Comparison of ENCODE assay signal across 8 mouse cellular contexts in the genomic region with DNA sequence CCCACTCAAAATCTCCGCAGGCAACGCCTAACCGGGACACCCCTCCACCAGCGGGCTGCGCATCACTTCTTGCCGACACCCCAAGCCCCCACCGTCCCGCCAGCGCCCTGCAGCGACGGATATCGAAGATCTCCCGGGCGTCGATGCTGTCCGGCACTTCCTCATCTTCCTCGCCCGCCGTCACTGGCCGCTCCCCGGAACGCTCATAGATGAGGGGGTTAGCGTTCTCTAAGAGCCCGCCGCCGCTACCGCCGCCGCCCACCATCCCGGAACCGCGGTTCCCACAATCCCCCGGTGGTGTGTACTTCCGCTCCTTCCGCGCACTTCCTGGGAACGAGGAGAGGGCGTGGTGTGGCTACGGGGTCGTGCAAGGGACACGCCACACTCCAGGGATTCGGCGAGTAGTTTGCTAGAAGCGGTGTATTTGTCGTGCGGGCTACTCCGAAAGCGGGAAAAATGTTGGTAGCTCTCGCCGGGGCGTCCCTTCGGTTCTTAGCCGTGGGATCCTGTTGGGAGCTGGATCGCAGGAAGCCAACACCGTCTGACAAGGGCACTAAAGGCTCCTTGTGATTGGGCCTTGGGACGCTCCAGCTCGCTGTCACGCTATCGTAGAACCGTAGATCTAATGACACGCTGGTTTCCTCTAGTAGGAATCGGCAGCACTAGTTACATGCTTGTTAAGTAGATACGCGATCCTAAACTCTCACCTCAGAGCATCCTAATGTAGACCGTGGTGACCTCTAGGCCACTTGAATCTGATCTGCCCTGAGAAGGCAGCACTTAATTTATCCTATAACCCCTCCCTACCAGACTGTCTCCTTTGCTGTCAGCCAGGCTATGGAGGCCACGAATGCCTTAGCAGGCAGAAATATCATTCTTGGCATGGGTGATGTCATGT. TPM values are rescaled to one million over a fixed set of nuclear protein-coding genes. Genes with fewer than 3 reads are reported as not detected.
A peak's percentile ranks its signal among the peaks of the same experiment; 100 is the strongest.
DNase-seq lines count a peak whose midpoint lies in the region; ATAC-seq and TF ChIP-seq lines count a peak whose summit lies in the region.

Gene Ciao2b, minus strand, starts transcription at position 540 of the 898 bp plus-strand sequence.

- peak within 1 kb of the TSS; percentile 92 for H3K9ac ChIP-seq in forebrain, embryonic 13.5 days
- H3K9ac ChIP-seq in liver, postnatal 0 days (replicated peaks), result peak within 1 kb of the TSS; percentile 78
- H3K9ac ChIP-seq in neural tube, embryonic 14.5 days (replicated peaks; ENCODE audit: low read depth, low read length), result peak within 1 kb of the TSS; percentile 72

- peaks cover 24% of the 10 kb centered on the region for H3K36me3 ChIP-seq in E14TG2a.4 (ENCODE audit: insufficient read depth, low read length)
- peaks cover 20% of the 10 kb centered on the region for H3K36me3 ChIP-seq in forebrain, embryonic 13.5 days (ENCODE audit: poor library complexity, severe bottlenecking)
- peaks cover 9% of the 10 kb centered on the region for H3K36me3 ChIP-seq in liver, postnatal 0 days (replicated peaks; ENCODE audit: insufficient read depth, low read length)
- H3K36me3 ChIP-seq in neural tube, embryonic 14.5 days (ENCODE audit: control insufficient read depth, insufficient read depth, low read length), result peaks cover 10% of the 10 kb centered on the region; the same call in 1 of the 2 replicates

- no peaks in the 10 kb centered on the region for H3K9me3 ChIP-seq in E14TG2a.4 (ENCODE audit: low read length)
- H3K9me3 ChIP-seq in forebrain, embryonic 13.5 days (replicated peaks), result no peaks in the 10 kb centered on the region
- H3K9me3 ChIP-seq in liver, postnatal 0 days (ENCODE audit: low read length), result no peaks in the 10 kb centered on the region
- no peaks in the 10 kb centered on the region for H3K9me3 ChIP-seq in neural tube, embryonic 14.5 days (ENCODE audit: control insufficient read depth, low read length)

- TF ChIP-seq CTCF in E14TG2a.4 (conservative IDR thresholded peaks at IDR 0.05; ENCODE audit: low read length), result no peak
- TF ChIP-seq CTCF in liver, postnatal 0 days (IDR thresholded peaks at IDR 0.05; ENCODE audit: low read depth), result no peak

- H3K27me3 ChIP-seq in E14TG2a.4 (ENCODE audit: insufficient read depth, low read length), result peaks cover 6% of the 10 kb centered on the region; the same call in 1 of the 2 replicates
- no peaks in the 10 kb centered on the region for H3K27me3 ChIP-seq in forebrain, embryonic 13.5 days
- H3K27me3 ChIP-seq in liver, postnatal 0 days (ENCODE audit: insufficient read depth, low read length), result no peaks in the 10 kb centered on the region
- no peaks in the 10 kb centered on the region for H3K27me3 ChIP-seq in neural tube, embryonic 14.5 days (ENCODE audit: control insufficient read depth, insufficient read depth, low read length)

- peak; percentile 78 for DNase-seq in c-Kit-positive CD71-positive TER-119-positive erythroid progenitor cells, embryonic 14.5 days (ENCODE audit: low spot score)
- DNase-seq in heart, postnatal 10 days, result peak; percentile 93
- DNase-seq in large intestine, adult 2 months (ENCODE audit: low read depth, low spot score), result peak; percentile 57
- DNase-seq in liver, postnatal 0 days, result peak; percentile 90
- peak; percentile 89 for DNase-seq in testis, postnatal 10 days (ENCODE audit: low spot score)

- intact Hi-C loops in heart, postnatal 10 days (cut with DNase I), result no loop called here

- peaks cover 22% of the 10 kb centered on the region for H3K4me1 ChIP-seq in E14TG2a.4 (replicated peaks; ENCODE audit: low read depth, low read length)
- H3K4me1 ChIP-seq in forebrain, embryonic 13.5 days, result peaks cover 21% of the 10 kb centered on the region
- peaks cover 22% of the 10 kb centered on the region for H3K4me1 ChIP-seq in liver, postnatal 0 days (ENCODE audit: insufficient read depth)
- peaks cover 16% of the 10 kb centered on the region for H3K4me1 ChIP-seq in neural tube, embryonic 14.5 days (ENCODE audit: control insufficient read depth, insufficient read depth, low read length)

- peak within 1 kb of the TSS; percentile 73; the same call in 1 of the 2 replicates for H3K27ac ChIP-seq in forebrain, embryonic 13.5 days
- H3K27ac ChIP-seq in liver, postnatal 0 days (ENCODE audit: low read depth), result peak within 1 kb of the TSS; percentile 64
- H3K27ac ChIP-seq in neural tube, embryonic 14.5 days (ENCODE audit: low read depth, low read length), result peak within 1 kb of the TSS; percentile 83

- peak within 1 kb of the TSS; percentile 94 for H3K4me3 ChIP-seq in E14TG2a.4 (replicated peaks; ENCODE audit: low read length)
- H3K4me3 ChIP-seq in forebrain, embryonic 13.5 days, result peak within 1 kb of the TSS; percentile 83
- peak within 1 kb of the TSS; percentile 81 for H3K4me3 ChIP-seq in liver, postnatal 0 days (ENCODE audit: low read depth, low read length)
- peak within 1 kb of the TSS; percentile 76 for H3K4me3 ChIP-seq in neural tube, embryonic 14.5 days (ENCODE audit: low read depth, low read length)

- ATAC-seq in forebrain, embryonic 13.5 days, result peak; percentile 98
- ATAC-seq in liver, postnatal 0 days, result peak; percentile 96
- peak; percentile 97 for ATAC-seq in neural tube, embryonic 14.5 days (ENCODE audit: low read depth)

- under 1% methylated on average over 66 of the region's 66 CpGs for whole genome bisulfite sequencing in forebrain, embryonic 13.5 days
- under 1% methylated on average over 66 of the region's 66 CpGs for WGBS in large intestine, adult 2 months
- WGBS in liver, postnatal 0 days (ENCODE audit: insufficient replicate concordance), result under 1% methylated on average over 66 of the region's 66 CpGs
- under 1% methylated on average over 66 of the region's 66 CpGs for WGBS in neural tube, embryonic 14.5 days

- peak within 1 kb of the TSS; percentile 95 for H3K4me2 ChIP-seq in forebrain, embryonic 13.5 days
- peak within 1 kb of the TSS; percentile 87 for H3K4me2 ChIP-seq in liver, postnatal 0 days (ENCODE audit: low read depth, low read length)
- H3K4me2 ChIP-seq in neural tube, embryonic 14.5 days (ENCODE audit: low read depth, low read length), result peak within 1 kb of the TSS; percentile 86

- no peak for TF ChIP-seq EP300 in liver, postnatal 0 days (IDR thresholded peaks at IDR 0.05; ENCODE audit: low read depth)

RNA-seq across cellular contexts. Expression of gene Ciao2b, which starts in this region (rescaled TPM):
- 140 and 149 TPM in 2 replicates for polyA plus RNA-seq in forebrain, embryonic 13.5 days (2015; fragmentation: Nextera tagmentation; extraction: Ambion mirVana)
- total RNA-seq in heart, postnatal 10 days (2021), result 10 to 100 TPM; 65.1 to 71.7 TPM
- 51.4 and 51.9 TPM in 2 replicates for polyA plus RNA-seq in large intestine, adult 2 months (2012; rRNA removed)
- polyA plus RNA-seq in liver, postnatal 0 days (2015; fragmentation: Nextera tagmentation; extraction: Ambion mirVana), result 32.0 and 34.9 TPM in 2 replicates
- polyA plus RNA-seq in neural tube, embryonic 14.5 days (2014; fragmentation: Nextera tagmentation; extraction: Ambion mirVana), result 108 and 120 TPM in 2 replicates

Comparison
In these comparisons a context has a peak if more than half of its experiments do, and no peak if none do; other contexts are left out.
1. Peak in every context shown above with its lines: DNase-seq, ATAC-seq, H3K4me3 ChIP-seq and H3K27ac ChIP-seq.